Mouse (Mus musculus) retina, embryonic 14.5 days (tissue): ENCODE results near the gene Selenof.

ENCODE experiments used
- DNase-seq: peaks from one replicate; pipeline ENCODE4 v3.0.0-alpha.2; 2015; ENCODE audit warnings: low spot score

The Selenof gene

DNA sequence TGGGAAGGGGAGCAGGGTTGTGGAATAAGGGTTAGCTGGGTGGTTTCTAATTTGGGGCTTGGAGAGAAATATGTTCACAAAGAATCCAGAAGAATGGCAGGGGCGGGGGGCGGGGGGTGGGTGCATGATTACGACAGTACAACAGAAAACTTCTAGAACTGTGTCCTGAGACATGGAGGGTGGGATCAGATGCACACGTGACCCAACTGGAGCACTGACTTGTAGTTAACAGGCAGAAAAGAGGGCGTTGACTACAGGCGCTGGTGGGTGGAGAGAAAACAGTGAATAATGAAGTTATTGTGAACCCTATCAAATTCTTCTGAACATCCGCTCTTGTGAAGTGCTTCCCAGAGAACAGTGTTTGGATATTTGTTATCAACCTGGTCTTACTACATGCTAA, 6.2 kb upstream of the Selenof start:
- no peak for DNase-seq

DNA sequence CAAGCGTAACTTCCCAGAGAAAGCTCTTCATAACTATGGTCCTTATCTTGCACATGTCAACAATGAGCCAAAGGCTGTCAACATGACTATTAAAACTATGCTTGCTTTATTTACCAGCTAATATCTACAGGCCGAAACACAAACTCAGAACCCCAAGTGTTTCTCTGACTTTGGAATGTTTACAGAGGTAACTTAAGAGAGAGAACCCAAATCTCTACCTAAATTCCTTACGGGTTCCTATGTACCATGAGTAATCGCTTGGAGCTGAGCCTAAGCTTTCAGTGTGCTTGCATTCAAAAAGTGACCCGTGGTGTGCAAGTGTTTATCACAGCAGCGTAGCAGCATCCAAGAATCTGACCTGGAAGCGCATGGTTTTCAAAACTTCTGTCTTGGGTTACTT, 4.9 kb upstream of the Selenof start:
- DNase-seq: no peak

DNA sequence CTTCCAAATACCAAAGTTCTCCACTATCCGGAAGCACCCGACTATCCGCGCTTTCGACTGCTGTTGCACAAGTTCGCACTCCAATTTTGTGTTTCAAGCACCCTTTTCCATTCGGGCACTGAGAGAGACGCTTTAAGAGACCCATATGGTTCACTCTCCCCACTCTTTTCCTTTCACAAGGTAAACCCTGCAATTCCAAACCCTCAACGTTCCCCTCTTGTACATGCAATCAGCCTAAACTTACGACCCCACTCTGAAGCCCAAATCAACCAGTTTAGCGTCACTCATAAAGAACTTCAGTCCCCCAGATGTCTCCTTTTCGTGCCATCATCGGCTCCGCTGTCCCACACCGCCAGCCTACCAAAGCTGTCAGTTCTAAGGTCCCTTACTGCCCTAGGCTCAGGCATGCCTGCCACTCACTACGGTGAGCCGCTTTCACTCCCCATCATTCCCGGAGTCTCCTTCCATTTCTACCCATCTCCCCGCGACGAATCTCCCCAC, 1.2 kb upstream of the Selenof start:
- DNase-seq: peak; percentile 49

DNA sequence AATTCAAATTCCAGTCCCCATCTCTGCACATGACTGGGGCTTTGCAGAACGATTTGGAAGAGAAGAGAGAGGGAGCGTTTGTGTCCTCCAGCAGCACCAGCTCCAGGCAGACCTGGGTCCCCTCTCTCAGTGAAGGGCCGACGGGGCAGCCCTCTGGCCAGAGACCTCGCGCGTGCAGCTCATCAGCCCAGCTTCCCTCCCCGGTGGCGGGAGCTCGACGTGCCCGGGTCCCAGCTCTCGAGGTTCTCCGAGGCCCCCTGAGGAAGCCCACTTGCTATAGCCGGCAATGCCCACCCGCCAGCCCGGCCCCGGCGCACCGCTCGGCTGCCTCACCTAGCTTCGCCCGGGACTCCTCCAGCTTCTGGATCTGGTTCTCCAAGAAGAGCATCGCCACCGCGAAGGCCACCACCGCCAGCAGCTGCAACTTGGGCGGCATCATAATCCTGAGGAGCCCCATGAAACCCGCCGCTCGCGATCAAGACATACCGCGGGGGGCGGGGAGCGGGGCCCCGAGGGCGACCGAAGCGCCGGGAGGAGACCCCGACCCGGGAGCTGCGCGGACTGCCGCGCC, 618 bp upstream of the Selenof start:
- DNase-seq: peak; percentile 64

DNA sequence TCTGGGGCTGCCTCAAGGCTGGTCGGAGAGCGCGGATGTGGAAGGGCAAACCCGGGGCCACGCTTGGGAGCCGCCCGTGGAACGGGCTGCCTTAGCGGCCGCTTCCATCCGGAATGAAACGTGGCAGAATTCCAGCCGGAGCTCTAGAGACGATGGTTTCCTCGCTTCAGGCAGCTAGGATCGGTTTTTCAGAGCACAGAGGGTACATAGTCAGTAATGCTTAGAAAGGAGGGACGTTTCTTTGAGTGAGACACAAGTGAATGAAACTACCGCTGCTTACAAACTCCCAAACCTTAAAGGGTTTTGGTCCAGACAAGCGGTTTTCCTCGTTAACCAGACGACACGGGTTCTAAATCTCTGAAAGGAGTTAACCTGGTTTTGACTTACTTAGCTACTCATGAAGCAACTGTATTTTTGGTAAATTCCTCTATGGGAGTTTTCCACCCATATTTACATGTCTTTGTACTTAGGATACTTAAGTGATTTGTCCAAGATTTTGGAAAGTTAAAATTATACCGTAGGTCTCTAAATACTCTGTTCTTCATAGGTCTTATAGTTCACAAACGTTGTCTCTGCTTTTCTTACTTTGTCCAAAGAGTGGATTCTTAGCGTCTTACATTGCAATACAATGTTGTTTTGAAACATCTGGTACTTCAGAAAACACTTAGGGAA, 848 bp downstream of the Selenof start:
- DNase-seq: no peak

DNA sequence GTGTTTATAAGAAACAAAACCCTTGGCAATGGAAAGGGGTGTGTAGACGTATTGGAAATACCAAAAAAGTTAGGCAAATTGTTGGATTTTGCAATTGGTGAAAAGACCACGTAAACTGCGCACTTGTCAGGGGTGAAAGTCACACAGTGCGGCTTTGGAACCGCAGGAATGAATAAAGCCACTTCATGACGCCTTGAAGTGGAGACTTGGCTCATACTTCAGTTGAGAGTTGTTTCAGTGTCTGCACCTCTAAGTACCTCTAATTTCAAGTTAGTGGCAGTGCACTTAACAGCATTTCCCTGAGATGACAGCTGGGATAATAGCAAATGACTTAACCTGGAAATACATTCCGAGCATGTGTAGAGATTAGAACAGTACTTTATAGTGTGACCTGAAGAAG, 4.2 kb downstream of the Selenof start:
- DNase-seq: no peak

DNA sequence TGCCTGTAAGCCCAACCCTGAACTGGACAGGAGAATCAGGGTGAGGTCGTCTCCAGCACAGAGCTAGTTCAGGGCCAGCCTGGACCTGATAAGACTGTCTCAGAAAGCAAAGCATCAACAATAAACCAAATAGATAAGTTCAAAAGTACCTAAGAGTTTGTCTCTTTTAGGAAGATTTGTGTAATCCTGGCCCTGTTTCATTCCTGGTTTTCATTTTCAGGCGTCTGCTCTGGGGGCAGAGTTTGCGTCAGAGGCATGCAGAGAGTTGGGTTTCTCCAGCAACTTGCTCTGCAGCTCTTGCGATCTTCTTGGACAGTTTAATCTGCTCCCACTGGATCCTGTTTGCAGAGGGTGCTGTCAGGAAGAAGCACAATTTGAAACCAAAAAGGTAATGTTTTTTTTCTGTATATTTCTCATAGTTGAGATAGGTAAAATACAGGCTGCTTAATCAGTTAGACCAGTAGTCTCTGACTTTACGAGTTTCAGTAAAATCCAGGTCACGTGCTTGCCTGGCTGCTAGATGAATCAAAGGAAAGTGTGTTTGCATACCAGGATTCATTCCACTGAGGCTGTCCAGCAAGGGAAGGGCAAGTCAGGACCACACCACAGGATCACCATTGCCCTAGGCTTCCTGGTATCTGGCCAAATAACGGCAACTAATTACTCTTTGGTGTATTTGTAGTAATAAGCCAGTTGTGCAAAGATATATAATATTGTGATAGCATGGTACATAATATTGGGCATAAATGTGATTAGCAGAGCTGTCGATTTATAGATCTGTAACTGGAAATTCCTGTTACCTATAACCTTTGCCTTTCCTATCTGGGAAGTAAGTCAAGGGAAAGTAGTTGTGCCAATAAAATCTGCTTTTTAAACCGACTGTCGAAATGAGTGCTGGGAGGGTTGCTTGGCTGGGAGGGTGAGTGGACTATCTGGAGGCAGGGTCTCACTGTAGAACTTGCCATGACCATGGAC, 7.5 kb downstream of the Selenof start:
- no peak for DNase-seq

DNA sequence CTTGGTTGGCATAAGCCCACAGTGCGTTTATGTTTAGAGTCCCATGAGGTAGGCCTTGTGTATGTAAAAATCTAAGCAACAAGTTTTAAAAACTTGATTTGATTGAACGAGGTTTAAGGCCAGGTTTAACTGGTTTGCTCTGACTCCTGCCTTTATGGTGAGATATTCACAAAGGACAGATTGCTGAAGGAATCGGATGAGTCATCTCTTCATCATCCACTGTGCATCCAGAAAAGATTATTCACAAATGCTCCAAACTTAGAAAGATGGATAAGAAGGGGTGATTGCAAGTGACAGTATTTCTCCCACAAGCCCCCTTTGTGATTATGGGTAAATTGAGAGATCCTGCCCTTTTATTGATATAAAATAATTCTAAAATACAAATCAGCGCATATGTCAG, 8.8 kb downstream of the Selenof start:
- DNase-seq: no peak

DNA sequence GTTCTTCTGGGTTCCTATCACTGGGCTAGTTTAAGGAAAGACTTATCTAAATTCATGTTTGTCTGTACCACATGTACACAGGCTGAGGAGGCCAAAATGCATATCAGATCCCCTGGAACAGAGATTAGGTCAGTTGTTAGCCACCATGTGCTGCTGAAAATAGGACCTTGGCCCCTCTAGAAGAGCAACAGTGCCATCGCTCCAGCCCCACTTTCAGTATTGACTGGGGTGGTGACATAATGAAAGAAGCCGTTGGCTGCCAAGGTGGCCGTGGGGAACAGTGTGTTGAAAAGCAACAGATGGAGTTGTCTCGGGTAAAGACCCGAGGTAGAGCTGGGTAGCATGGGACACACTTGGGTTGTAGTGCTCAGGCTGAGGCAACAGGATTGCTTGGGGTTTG, 9.7 kb downstream of the Selenof start:
- no peak for DNase-seq

DNA sequence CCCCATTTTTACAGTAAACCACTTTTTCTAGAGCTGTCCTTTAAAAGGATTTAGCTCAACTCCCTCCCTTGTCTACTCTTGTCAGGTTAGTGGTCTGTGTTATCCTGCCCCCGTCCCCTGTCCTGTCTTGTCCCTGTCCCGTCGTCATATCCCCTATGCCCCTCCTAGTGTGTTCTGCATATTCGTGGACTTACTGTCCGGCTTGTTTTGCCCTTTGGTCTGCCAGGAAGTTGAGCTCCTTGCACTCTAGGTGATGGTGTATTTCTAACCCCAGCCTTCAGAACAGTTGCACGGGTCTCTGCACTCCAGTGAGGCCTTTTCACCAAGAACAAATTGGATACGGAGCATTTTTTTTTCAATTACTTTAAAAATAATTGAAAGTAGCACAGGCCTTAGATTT, 10.2 kb downstream of the Selenof start:
- no peak for DNase-seq

DNA sequence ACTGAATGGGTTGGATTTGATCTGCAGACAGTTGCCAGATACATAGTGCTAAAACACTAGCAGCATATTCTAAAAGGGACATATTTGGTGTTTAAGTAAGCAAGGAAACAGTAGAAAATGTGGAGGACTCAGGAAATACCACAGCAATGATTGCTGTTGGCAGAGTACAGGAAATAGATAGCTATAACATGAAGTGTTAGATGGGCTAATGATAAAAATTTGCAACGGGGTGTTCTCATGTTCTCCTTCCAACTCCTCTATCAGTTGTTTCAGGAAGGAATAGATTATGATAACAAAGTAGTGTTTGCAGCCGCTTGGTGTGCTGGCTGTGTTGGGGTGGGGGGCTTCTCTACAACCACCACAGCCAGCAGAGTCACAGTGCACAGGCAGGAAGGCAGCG, 11.7 kb downstream of the Selenof start:
- no peak for DNase-seq

DNA sequence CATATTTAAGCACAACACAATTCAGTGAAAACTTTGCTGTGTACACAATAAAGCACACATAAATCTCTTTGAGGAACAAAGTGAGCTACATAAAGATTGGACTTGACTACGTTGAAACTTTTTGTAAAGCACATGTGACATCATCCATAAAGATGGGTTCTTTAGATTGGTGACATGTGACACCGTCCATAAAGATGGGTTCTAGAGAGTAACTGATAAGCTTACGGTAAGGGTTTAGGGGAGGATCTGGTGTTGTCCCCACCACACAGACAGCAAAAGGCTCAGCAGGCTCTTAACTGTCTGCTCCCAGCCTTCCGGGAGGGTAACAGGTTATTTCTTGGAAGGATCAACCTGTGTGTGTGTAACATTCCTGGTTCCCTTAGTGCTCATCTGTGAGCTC, 12.2 kb downstream of the Selenof start:
- no peak for DNase-seq

DNA sequence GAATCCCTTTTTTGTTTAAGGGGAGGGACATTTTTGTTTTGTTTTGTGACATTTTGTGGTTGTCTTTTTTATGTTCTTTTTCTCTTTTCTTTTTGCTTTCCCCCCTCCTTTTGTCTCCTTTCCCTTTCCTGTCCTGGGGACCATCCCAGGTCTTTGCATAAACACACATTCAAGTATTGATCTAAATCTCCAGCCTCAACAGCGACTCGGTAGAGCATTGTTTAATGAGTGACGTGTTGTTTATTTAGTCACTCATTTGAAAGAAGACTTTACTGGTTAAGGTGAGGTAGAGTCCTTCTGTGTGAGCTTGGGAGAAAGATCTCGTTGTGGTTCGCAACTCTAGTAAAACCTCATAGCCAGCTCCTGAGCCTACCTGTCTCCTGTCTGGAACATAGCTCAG, 13.7 kb downstream of the Selenof start:
- DNase-seq: no peak

DNA sequence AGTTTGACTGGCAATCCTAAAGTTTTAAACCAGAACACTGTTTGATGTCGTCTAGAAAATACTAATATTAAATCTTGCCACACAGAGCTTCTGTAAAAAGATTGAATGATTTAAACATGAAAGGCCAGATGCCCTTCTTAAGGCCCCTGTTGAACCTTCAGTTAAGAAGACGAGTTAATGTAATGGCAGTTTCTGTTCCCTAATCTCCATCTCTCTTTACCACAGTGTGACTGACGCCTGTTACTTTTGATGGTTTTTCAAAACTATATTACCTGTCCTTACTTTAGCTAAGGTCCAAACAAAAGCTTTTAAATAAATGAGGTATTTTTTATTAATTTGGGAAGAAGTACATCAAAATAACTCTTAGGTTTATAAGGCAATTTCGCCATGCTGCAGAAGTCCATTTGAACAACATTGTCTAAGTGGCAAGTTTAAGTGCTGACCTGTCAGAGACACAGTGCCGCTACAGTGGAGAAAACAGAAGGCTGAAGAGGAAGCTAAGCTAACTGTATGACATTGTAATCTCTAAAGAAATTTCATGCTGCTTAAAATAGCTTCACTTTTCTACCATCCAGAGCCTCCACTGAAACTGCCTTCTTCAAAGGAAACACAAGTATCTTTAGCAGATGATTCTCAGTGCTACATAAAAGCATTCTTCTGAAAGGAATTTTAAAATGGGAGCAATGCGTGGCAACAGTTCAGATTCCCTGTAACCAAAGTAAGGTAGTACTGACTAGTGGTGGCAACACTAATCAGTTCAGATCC, 14.9 kb downstream of the Selenof start:
- DNase-seq: no peak

DNA sequence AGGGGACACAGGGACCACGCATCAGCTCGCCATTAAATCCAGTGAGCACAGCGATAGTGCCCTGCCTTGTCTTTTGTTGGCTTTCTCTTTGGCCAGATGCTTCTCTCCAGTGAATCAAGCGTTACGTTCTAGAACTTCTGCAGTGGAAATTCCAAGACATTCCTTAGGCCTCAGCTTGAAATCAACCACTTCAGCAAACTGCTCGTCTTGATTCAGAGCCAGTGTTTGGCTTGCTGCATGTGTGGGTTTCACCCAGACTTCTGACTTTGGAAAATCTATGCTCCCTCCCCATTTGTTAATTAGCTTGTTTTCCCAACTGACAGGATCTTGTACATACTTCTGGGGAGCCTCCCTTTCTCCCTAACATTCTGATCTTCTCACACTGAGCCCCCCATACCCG, 16.6 kb downstream of the Selenof start:
- no peak for DNase-seq

DNA sequence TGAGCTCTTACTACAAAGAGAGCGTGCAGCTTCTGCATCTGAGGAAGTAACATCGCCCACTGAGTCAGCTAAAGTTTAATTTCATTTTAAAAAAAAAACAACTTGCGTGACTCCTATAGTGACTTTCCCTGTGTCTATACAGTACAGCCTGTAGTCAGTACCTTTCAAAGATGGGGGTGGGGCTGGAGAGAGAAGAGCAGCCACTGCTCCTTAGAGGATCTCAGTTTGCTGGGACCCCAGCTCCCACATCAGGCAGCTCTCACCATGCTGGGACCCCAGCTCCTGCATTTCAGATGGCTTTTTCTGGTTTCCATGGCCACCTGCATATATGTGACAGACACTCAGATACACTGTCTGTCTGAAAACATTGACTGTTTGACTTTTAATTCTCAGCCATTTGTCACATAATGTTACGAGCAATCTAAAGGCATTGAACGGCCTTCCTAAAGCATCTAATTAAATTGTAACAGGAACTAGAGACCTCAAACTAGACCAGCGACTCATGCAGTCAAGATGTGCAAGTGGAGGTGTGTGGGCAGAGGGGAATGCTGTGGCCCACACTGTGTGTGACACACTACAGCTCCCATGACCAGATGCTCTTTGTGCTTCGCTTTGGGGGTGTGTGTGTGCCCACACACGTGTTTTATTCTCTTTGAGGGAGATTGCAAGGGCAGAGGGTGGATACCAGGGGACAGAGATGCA, 19.2 kb downstream of the Selenof start:
- DNase-seq: no peak

DNA sequence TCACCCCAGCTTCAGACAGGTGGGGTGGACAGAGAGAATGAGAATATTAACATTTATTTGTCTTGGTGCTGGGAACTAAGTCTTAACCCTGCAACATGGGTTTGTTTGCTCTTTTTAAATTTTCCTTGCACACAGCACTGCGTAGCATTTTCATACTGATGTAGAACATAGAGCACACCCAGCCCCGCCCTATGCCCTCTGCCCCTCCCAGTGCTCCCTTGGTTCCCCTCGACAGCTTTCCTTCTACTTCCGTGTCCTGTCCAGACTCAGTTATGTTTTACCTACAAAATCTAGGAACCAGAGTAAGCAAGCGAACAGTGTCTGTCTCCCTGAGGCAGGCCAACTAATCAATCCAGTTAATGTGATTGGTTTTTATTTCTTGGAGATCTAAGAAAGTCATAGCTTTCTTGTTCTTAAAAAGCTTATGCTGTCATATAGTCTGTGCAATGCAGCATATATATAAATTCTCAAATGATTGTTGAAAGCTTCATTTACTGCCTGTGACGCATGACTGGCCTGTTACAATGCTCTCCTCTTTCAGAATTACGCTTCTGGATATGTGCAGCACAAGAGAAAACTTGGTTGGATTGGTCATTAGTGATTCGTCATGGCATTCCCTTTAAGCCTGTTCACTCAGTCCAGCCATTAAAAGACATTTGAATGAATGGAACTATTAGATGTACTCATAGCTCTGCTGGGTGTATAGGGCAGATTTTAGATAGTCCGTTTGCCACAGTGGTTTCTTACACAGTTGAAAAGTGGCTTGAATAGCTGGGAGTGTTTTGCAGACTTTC, 23.1 kb downstream of the Selenof start:
- DNase-seq: peak; percentile 76

DNA sequence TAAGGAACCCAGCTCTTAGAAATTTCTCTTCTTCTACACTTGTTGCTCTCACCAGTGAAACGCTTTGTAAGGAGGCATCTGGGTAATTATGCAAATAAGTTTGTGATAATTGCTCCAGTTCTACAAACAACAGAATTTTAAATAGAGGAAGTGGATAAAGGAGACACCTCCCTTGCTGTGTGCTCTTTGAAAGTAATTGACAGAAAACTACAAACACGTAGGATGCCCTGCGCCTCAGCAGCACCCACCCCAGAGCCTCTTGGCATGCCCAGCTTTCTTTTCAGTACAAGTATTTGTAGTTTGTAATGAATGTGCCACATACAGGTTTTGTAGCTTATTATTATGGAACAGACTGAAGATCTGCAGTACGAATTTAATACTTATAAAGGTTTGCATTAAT, 27.0 kb downstream of the Selenof start:
- no peak for DNase-seq

DNA sequence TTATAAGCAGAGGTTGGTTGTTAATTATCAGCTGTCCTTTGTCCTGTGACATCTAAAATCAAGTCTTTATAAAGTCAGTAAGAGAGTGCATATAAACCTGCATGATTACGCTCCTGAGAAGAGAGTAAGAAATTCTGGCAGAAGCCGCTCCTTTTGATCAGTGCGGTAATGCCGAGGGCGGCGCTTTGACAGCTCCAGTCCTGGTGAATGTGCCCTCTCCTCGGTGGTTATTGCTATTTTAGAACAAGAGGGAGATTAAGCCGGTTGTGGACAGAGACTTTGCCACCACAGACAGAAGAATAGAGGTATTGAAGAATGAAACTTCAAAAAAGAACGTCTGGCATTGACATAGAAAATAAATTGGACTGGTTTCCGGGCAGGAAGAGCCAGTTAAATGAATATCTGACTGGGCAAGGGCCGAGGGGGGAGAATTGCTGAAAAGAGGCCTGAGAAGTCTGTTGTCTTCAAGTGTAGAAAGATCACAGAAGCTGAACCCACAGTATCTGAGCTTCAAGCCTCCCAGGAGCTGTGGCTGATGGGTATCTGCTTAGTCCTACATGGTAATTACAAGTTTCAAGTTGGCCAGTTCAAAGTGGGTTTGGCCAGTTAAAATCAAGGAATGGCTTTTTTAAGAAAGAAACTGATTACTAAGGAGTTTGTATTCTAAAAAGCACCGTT, 27.8 kb downstream of the Selenof start:
- no peak for DNase-seq

DNA sequence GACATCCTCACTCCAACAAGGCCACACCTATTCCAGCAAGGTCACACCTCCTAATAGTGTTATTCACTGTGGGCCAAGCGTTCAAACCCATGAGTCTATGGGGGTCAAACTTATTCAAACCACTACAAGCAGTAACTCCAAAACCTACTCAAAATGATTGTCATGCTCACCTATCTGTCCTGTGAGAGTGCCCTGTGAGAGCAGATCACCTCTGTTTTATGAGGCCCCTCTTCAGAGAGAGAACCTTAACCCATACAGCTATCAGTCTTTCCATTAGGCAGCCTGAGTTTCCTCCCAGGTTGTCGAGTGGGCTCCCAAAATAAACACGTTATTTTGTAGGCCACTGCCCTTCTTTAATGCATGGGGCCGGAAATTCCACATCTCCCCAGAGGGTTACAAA, 32.3 kb downstream of the Selenof start:
- DNase-seq: no peak
